Mouse (Mus musculus) thymus, adult 2 months (tissue): ENCODE measurements around the gene Ppwd1.
"Not testable (repeated sequence)": the region's sequence is repeated elsewhere in the genome, so short reads cannot be mapped to it uniquely, and the experiment has no call there.

Source experiments
- CTCF ChIP-seq: fragments of 200-500 bp; IDR thresholded peaks from 2 replicates; pipeline ENCODE4 v1.5.1; 2012; ENCODE audit warnings: mild to moderate bottlenecking, control low read depth, low read length, moderate library complexity, borderline replicate concordance; ENCODE audit not compliant: control insufficient read depth, poor library complexity, insufficient read depth; ENCODE audit errors: extremely low read depth
- POLR2A ChIP-seq: fragments of 200-500 bp; IDR thresholded peaks from 2 replicates; pipeline ENCODE4 v1.6.1; 2012; ENCODE audit warnings: mild to moderate bottlenecking, low read length, control low read depth, moderate library complexity; ENCODE audit not compliant: control insufficient read depth, poor library complexity, insufficient read depth; ENCODE audit errors: extremely low read depth

- not testable (repeated sequence) for TF ChIP-seq CTCF, POLR2A
Observed at GRCm38 (mm10) chr13:104195891-104196290, 32.8 kb downstream of the Ppwd1 start.
